Mouse (Mus musculus): Measurements from ENCODE around the gene Irak2. TPM values are rescaled to one million over a fixed set of nuclear protein-coding genes. Genes with fewer than 3 reads are reported as not detected.

Gene Irak2
- polyA plus RNA-seq, 1 experiment from 2014 or later, result 0.90 TPM

DNA sequence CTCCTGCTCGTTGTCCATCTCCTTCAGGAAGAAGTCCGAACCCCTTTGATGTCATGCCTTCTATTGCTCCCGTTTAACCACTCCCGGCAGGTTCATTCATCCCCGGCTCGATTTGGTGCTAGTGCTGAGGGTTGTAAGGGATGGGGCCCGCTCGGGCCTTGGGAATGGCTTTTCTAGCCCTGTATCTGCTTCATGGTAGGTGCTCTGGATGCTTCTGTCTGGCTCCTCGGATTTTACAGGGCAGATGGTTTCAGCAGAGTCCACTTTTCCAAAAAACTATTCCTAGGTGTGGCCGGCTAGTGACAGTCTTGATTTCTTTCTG is 33.1 kb upstream of the Irak2 start:
- Histone ChIP-seq H3K27me3 (replicated peaks; ENCODE audit: control insufficient read depth, insufficient read depth, low read length) (no peaks in the 10 kb centered on the region), H3K4me2 (ENCODE audit: low read length) (peak overlapping the region; percentile 80), H3K27ac (ENCODE audit: low read depth, low read length) (peak overlapping the region; percentile 70; the same call in 1 of the 2 replicates), H3K9me3 (replicated peaks; ENCODE audit: control insufficient read depth, low read length) (no peaks in the 10 kb centered on the region), H3K4me1 (ENCODE audit: control insufficient read depth, insufficient read depth, low read length) (peaks cover 9% of the 10 kb centered on the region), H3K4me3 (ENCODE audit: low read depth, low read length) (peak overlapping the region; percentile 82), H3K36me3 (ENCODE audit: control insufficient read depth, insufficient read depth, low read length) (peaks cover 5% of the 10 kb centered on the region; the same call in 1 of the 2 replicates), H3K9ac (ENCODE audit: low read length) (peak overlapping the region; percentile 85)
- ATAC-seq (no peak), DNase-seq (ENCODE audit: low spot score) (peak; percentile 4)
- 3% methylated on average over 10 of the region's 10 CpGs for WGBS

GRCm38 (mm10) chr6:113608871-113609270 is 29.4 kb upstream of the Irak2 start:
- H3K4me3 ChIP-seq (ENCODE audit: low read depth, low read length), result no peak overlapping the region
- H3K27ac ChIP-seq (ENCODE audit: low read depth, low read length), result no peak overlapping the region
- peaks cover 9% of the 10 kb centered on the region for H3K4me1 ChIP-seq (ENCODE audit: control insufficient read depth, insufficient read depth, low read length)
- no peaks in the 10 kb centered on the region for H3K9me3 ChIP-seq (replicated peaks; ENCODE audit: control insufficient read depth, low read length)
- H3K4me2 ChIP-seq (ENCODE audit: low read length), result no peak overlapping the region
- peaks cover 19% of the 10 kb centered on the region; the same call in 1 of the 2 replicates for H3K36me3 ChIP-seq (ENCODE audit: control insufficient read depth, insufficient read depth, low read length)
- no peak overlapping the region for H3K9ac ChIP-seq (ENCODE audit: low read length)
- 88% methylated on average over 6 of the region's 6 CpGs for WGBS
- DNase-seq (ENCODE audit: low spot score), result no peak
- ATAC-seq, result no peak
- H3K27me3 ChIP-seq (replicated peaks; ENCODE audit: control insufficient read depth, insufficient read depth, low read length), result no peaks in the 10 kb centered on the region

DNA sequence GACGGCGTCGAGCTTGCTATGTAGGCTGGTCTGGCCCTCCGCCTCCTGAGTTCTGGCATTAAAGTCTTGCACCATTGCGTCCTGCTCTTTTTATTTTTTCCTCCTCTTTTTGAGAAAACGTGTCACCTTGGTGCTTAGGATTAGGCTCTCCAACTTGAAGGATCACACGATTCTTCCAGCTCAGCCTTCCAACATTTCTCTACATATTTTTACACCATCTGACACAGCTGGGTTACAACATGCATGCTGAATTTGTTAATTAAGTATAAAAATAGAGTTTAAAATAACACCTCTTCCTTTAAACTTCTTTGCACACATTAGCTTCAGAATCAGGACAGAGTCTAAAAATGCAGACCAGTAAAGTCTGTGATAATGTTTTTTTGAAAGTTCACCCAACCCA is 29.0 kb upstream of the Irak2 start:
- DNase-seq (ENCODE audit: low spot score) (no peak), ATAC-seq (no peak)
- Histone ChIP-seq H3K36me3 (ENCODE audit: control insufficient read depth, insufficient read depth, low read length) (peaks cover 23% of the 10 kb centered on the region), H3K9ac (ENCODE audit: low read length) (no peak overlapping the region), H3K4me1 (ENCODE audit: control insufficient read depth, insufficient read depth, low read length) (peaks cover 9% of the 10 kb centered on the region), H3K27ac (ENCODE audit: low read depth, low read length) (no peak overlapping the region), H3K4me3 (ENCODE audit: low read depth, low read length) (no peak overlapping the region), H3K27me3 (replicated peaks; ENCODE audit: control insufficient read depth, insufficient read depth, low read length) (no peaks in the 10 kb centered on the region), H3K4me2 (ENCODE audit: low read length) (no peak overlapping the region), H3K9me3 (replicated peaks; ENCODE audit: control insufficient read depth, low read length) (no peaks in the 10 kb centered on the region)
- WGBS, result 94% methylated on average over 7 of the region's 7 CpGs

GRCm38 (mm10) chr6:113612258-113612969 is 25.9 kb upstream of the Irak2 start:
- H3K27me3 ChIP-seq (replicated peaks; ENCODE audit: control insufficient read depth, insufficient read depth, low read length), result no peaks in the 10 kb centered on the region
- peaks cover 55% of the 10 kb centered on the region for H3K36me3 ChIP-seq (ENCODE audit: control insufficient read depth, insufficient read depth, low read length)
- no peak overlapping the region for H3K4me2 ChIP-seq (ENCODE audit: low read length)
- H3K27ac ChIP-seq (ENCODE audit: low read depth, low read length), result no peak overlapping the region
- ATAC-seq, result no peak
- DNase-seq (ENCODE audit: low spot score), result no peak
- H3K9ac ChIP-seq (ENCODE audit: low read length), result no peak overlapping the region
- 97% methylated on average over 8 of the region's 8 CpGs for WGBS
- H3K9me3 ChIP-seq (replicated peaks; ENCODE audit: control insufficient read depth, low read length), result no peaks in the 10 kb centered on the region
- H3K4me3 ChIP-seq (ENCODE audit: low read depth, low read length), result no peak overlapping the region
- H3K4me1 ChIP-seq (ENCODE audit: control insufficient read depth, insufficient read depth, low read length), result no peaks in the 10 kb centered on the region

GRCm38 (mm10) chr6:113614152-113614551 is 24.1 kb upstream of the Irak2 start:
- 98% methylated on average over 7 of the region's 7 CpGs for WGBS
- H3K4me2 ChIP-seq (ENCODE audit: low read length), result no peak overlapping the region
- peaks cover 59% of the 10 kb centered on the region for H3K36me3 ChIP-seq (ENCODE audit: control insufficient read depth, insufficient read depth, low read length)
- no peak overlapping the region for H3K9ac ChIP-seq (ENCODE audit: low read length)
- H3K4me3 ChIP-seq (ENCODE audit: low read depth, low read length), result no peak overlapping the region
- no peaks in the 10 kb centered on the region for H3K4me1 ChIP-seq (ENCODE audit: control insufficient read depth, insufficient read depth, low read length)
- no peaks in the 10 kb centered on the region for H3K9me3 ChIP-seq (replicated peaks; ENCODE audit: control insufficient read depth, low read length)
- no peaks in the 10 kb centered on the region for H3K27me3 ChIP-seq (replicated peaks; ENCODE audit: control insufficient read depth, insufficient read depth, low read length)
- DNase-seq (ENCODE audit: low spot score), result no peak
- H3K27ac ChIP-seq (ENCODE audit: low read depth, low read length), result no peak overlapping the region
- no peak for ATAC-seq

- no peaks in the 10 kb centered on the region for H3K4me1 ChIP-seq (ENCODE audit: control insufficient read depth, insufficient read depth, low read length)
- H3K36me3 ChIP-seq (ENCODE audit: control insufficient read depth, insufficient read depth, low read length), result peaks cover 59% of the 10 kb centered on the region
- WGBS, result 98% methylated on average over 8 of the region's 8 CpGs
- no peak overlapping the region for H3K27ac ChIP-seq (ENCODE audit: low read depth, low read length)
- no peak for DNase-seq (ENCODE audit: low spot score)
- no peak overlapping the region for H3K9ac ChIP-seq (ENCODE audit: low read length)
- H3K4me2 ChIP-seq (ENCODE audit: low read length), result no peak overlapping the region
- H3K4me3 ChIP-seq (ENCODE audit: low read depth, low read length), result no peak overlapping the region
- no peaks in the 10 kb centered on the region for H3K9me3 ChIP-seq (replicated peaks; ENCODE audit: control insufficient read depth, low read length)
- H3K27me3 ChIP-seq (replicated peaks; ENCODE audit: control insufficient read depth, insufficient read depth, low read length), result no peaks in the 10 kb centered on the region
- no peak for ATAC-seq
Measured at GRCm38 (mm10) chr6:113614997-113615396, 23.3 kb upstream of the Irak2 start.

DNA sequence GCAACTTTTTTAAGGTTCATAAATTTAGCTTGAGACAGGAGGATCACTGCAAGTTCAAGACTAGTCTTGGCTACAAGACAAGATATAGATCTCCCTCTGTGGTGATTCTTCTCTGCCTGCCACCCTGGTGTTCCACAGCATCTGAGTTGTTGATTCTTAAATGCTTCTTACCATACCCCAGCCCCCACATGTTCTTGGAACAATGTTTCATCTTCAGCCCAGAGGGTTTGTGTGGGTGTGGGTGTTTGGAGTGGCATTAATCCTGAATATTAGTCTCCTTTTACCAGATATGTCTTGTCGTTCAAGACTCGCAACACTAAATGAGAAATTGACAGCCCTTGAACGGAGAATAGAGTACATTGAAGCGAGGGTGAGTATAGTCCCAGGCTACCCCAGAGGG is 22.8 kb upstream of the Irak2 start:
- no peak overlapping the region for H3K4me3 ChIP-seq (ENCODE audit: low read depth, low read length)
- WGBS, result 97% methylated on average over 4 of the region's 4 CpGs
- ATAC-seq, result no peak
- H3K27me3 ChIP-seq (replicated peaks; ENCODE audit: control insufficient read depth, insufficient read depth, low read length), result no peaks in the 10 kb centered on the region
- H3K36me3 ChIP-seq (ENCODE audit: control insufficient read depth, insufficient read depth, low read length), result peaks cover 59% of the 10 kb centered on the region
- H3K9me3 ChIP-seq (replicated peaks; ENCODE audit: control insufficient read depth, low read length), result no peaks in the 10 kb centered on the region
- no peak for DNase-seq (ENCODE audit: low spot score)
- no peak overlapping the region for H3K27ac ChIP-seq (ENCODE audit: low read depth, low read length)
- H3K4me1 ChIP-seq (ENCODE audit: control insufficient read depth, insufficient read depth, low read length), result no peaks in the 10 kb centered on the region
- no peak overlapping the region for H3K4me2 ChIP-seq (ENCODE audit: low read length)
- no peak overlapping the region for H3K9ac ChIP-seq (ENCODE audit: low read length)

- H3K4me3 ChIP-seq (ENCODE audit: low read depth, low read length), result peak overlapping the region; percentile 77
- H3K27ac ChIP-seq (ENCODE audit: low read depth, low read length), result peak overlapping the region; percentile 74; the same call in 1 of the 2 replicates
- H3K9me3 ChIP-seq (replicated peaks; ENCODE audit: control insufficient read depth, low read length), result no peaks in the 10 kb centered on the region
- H3K36me3 ChIP-seq (ENCODE audit: control insufficient read depth, insufficient read depth, low read length), result peaks cover 9% of the 10 kb centered on the region
- WGBS, result 71% methylated on average over 5 of the region's 5 CpGs
- DNase-seq (ENCODE audit: low spot score) (no peak), ATAC-seq (peak; percentile 22; the same call in 1 of the 2 replicates)
- no peaks in the 10 kb centered on the region for H3K27me3 ChIP-seq (replicated peaks; ENCODE audit: control insufficient read depth, insufficient read depth, low read length)
- peak overlapping the region; percentile 88; the same call in 1 of the 2 replicates for H3K9ac ChIP-seq (ENCODE audit: low read length)
- H3K4me2 ChIP-seq (ENCODE audit: low read length), result peak overlapping the region; percentile 80
- peaks cover 13% of the 10 kb centered on the region for H3K4me1 ChIP-seq (ENCODE audit: control insufficient read depth, insufficient read depth, low read length)
Measured at GRCm38 (mm10) chr6:113623386-113623785, 14.9 kb upstream of the Irak2 start.

- Histone ChIP-seq H3K27me3 (replicated peaks; ENCODE audit: control insufficient read depth, insufficient read depth, low read length) (no peaks in the 10 kb centered on the region), H3K36me3 (ENCODE audit: control insufficient read depth, insufficient read depth, low read length) (peaks cover 14% of the 10 kb centered on the region), H3K4me3 (ENCODE audit: low read depth, low read length) (peak within 1 kb of the TSS; percentile 77), H3K4me1 (ENCODE audit: control insufficient read depth, insufficient read depth, low read length) (peaks cover 13% of the 10 kb centered on the region), H3K9me3 (replicated peaks; ENCODE audit: control insufficient read depth, low read length) (no peaks in the 10 kb centered on the region), H3K9ac (ENCODE audit: low read length) (peak within 1 kb of the TSS; percentile 88), H3K4me2 (ENCODE audit: low read length) (peak within 1 kb of the TSS; percentile 80), H3K27ac (ENCODE audit: low read depth, low read length) (peak within 1 kb of the TSS; percentile 74)
- ATAC-seq (peak; percentile 88), DNase-seq (ENCODE audit: low spot score) (peak; percentile 86)
- under 1% methylated on average over 54 of the region's 76 CpGs for WGBS
Measured at GRCm38 (mm10) chr6:113623941-113624751, 14.1 kb upstream of the Irak2 start, which contains the start of gene Vhl. Gene Vhl (plus strand): TSS chr6:113623959.
